Mouse (Mus musculus): Measurements from ENCODE around the gene Rpp21.
"Not testable (repeated sequence)": the region's sequence is repeated elsewhere in the genome, so short reads cannot be mapped to it uniquely, and the experiment has no call there.

Rpp21 gene

DNA sequence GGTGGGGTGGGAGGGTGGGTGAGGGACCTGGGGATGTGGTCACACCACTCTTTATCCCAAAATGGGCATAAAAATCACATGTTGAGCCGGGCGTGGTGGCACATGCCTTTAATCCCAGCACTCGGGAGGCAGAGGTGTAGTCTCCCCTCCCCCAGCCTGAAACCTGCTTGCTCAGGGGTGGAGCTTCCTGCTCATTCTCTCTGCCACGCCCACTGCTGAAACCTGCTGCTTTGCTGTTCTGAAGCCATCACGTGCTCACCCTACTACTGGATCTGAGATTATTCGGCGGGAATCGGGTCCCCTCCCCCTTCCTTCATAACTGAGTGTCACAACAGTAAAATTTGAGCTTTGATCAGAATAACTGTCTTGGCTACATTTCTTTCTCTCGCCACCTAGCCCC is 22.6 kb downstream of the Rpp21 start:
- DNase-seq (ENCODE audit: low spot score in 2 of 2) = not testable (repeated sequence)

DNA sequence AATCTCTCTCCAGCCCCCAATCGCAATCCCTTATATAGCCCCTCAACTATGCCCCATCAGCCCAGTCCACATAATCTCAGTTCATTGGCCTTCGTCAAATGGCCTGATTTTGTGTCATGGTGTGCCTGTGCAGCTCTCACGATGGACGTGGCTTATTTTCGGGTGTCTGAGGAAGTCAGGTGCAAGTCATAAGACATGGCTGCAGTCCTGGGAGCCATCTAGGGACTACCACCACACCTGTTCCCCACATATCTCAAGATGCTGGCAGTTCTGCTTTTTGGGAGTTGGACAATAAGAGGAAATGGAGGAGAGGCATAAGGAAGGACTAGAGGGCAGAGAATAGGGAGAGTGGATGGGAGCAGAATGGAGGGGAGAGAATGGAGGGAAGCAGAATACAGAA is 24.3 kb downstream of the Rpp21 start:
- DNase-seq (ENCODE audit: low spot score in 2 of 2) = no peak

- DNase-seq (ENCODE audit: low spot score in 2 of 2) = peak in 1 of 2 experiments; percentile 43
Measured at GRCm38 (mm10) chr17:36231318-36231717, 26.6 kb downstream of the Rpp21 start.

GRCm38 (mm10) chr17:36229046-36229445 is 28.8 kb downstream of the Rpp21 start:
- no peak for DNase-seq (ENCODE audit: low spot score in 2 of 2)

- DNase-seq (ENCODE audit: low spot score in 2 of 2) = no peak
Measured at GRCm38 (mm10) chr17:36226921-36227320, 30.9 kb downstream of the Rpp21 start.

DNA sequence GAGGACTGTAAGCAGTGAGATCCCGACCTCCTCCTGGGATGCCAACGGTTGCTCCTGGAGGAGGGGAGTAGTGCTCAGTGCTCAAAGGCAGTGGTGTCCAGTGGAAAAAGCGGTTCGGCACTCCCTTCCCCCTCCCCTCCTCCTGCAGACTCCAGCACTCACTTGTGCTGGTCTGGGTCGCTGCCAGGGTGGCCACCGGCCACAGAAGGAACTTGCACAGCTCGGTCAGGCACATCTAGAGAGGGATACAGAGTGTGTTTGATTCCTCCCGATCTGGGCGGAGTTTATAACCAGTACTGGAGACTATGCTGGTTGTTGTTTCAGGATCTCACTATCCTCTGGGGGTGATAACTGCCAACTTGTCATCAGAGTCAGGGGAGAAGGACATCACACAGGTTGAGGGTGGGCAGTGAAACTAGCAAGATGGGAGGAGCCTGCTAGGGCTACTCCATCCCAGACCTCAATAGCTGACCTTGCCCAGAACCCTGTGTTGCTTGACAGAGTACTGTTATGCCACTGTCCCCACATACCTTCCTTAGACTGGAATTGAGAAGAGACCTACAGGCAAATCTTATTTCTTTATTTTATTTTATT is 32.5 kb downstream of the Rpp21 start:
- DNase-seq (ENCODE audit: low spot score in 2 of 2) = no peak

GRCm38 (mm10) chr17:36224451-36224850 is 33.4 kb downstream of the Rpp21 start:
- DNase-seq (ENCODE audit: low spot score in 2 of 2) = no peak

GRCm38 (mm10) chr17:36218594-36219155 is 39.2 kb downstream of the Rpp21 start:
- no peak for DNase-seq (ENCODE audit: low spot score in 2 of 2)

DNA sequence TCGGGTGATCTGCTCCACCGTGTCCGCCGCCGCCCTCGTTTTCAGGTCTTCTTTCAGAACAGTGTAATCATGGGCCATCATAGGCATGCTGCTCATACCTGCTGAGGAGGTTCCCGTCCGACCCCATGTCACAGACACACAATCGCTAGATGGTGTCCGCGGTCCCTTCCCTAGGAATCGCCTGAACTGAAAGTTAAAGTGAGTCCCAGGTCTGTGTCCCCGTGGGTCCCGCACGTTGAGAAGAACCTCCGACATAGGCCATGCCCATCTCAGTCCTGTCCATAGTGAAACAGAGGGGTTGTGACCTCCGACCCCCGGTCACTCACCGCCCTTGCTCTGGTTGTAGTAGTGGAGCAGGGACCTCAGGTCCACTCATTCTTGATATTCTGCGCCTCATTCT is 42.3 kb downstream of the Rpp21 start:
- DNase-seq (ENCODE audit: low spot score in 2 of 2) = no peak

- DNase-seq (ENCODE audit: low spot score in 2 of 2) = no peak
Measured at GRCm38 (mm10) chr17:36206846-36207245, 51.0 kb downstream of the Rpp21 start.

DNA sequence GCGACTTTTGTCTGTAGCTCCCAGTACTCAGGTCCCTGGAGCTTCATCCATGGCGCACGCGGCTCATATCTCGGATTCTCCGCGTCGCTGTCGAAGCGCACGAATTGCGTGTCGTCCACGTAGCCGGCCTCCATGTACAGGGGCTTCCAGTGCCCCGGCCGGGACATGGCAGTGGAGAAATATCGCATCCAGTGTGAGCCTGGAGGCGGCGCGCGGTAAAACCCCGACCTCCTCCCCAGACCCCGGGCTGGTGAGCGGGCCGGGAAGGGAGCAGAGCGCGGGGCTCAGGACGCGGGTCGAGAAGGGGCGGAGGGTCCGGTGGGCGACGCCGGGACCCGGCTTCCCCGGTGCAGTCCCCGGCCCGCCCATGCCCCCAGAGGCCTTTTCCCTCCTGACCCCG is 52.0 kb downstream of the Rpp21 start:
- no peak for DNase-seq (ENCODE audit: low spot score in 2 of 2)

Data from frontal cortex, postnatal 36 days (tissue).